Mouse (Mus musculus) thymus, postnatal 0 days (tissue): ENCODE results near the gene Atrnl1. TPM values are rescaled to one million over a fixed set of nuclear protein-coding genes. Genes with fewer than 3 reads are reported as not detected.
"Not testable (repeated sequence)": the region's sequence is repeated elsewhere in the genome, so short reads cannot be mapped to it uniquely, and the experiment has no call there.

Experiments used
- DNase-seq: peaks from one replicate; pipeline ENCODE4 v3.0.0-alpha.2; 2015; ENCODE audit warnings: low spot score
- polyA plus RNA-seq: library from polyadenylated mRNA; unstranded; fragments of >200 nt; fragmentation: Nextera tagmentation; extraction: Ambion mirVana; gene quantifications from 2 replicates; pipeline ENCODE4 v1.2.1, GENCODE M21; 2015

The Atrnl1 gene
- polyA plus RNA-seq, 1 experiment from 2014 or later, result 3.0 TPM

DNA sequence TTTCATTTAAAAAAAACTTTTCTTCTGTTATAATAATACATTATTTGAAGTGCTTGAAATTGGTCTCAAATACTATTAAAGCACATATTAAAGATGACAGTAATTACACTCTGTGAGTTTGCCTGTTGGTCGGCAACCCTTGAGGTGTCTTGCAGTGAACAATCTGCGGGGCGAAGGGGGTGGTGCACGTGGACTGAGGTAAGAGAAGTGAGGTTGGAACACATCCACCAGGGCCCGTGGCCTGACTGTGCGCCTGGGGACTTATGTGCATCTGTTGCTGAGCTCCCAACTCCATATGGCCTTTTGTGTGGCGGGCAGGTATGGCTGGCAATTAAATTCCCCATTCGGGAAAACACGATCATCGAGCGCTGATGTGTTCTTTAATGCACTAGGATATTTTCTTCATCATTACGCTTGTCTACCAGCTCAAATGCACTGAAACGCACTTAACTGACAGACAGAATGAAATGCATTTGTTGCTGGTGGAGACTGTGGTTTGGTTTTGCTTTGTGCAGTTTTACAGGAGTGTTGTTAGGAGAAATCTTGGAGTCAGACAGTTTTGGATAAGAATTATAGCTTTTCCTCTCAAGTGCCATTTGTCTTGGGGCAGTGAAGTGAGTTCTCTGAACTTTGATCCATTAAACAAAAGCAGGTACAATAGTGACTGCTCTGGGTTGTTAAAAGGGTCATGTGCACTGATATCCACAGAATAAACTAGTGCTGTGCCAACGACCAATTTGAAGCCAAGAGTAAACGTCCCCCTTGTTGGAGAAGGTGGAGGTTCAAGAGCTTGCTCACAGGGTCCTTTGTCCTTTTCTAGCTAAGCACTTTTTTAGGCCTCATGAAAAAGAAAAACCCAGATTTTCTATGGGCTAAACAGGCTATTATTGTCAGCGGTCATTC is 351.2 kb downstream of the Atrnl1 start:
- DNase-seq, result no peak

DNA sequence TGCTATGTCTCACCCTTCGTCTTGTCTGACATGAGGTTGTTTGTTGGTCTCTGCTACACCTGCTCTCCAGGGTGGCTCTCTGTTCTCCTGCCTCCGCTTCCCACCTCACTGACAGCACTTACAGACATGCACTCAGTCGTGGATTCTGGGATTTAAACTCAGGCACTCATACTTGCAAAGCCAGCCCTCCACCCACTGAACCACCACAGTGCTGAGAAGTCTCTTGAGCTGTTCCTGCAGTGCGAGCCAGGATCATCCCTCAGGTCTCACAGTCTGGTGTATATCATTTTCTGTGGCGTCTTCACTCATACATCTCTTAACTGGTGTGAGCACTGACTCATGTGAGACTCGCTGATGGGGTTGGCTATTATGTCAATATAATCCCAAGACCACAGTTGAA is 353.0 kb downstream of the Atrnl1 start:
- no peak for DNase-seq

DNA sequence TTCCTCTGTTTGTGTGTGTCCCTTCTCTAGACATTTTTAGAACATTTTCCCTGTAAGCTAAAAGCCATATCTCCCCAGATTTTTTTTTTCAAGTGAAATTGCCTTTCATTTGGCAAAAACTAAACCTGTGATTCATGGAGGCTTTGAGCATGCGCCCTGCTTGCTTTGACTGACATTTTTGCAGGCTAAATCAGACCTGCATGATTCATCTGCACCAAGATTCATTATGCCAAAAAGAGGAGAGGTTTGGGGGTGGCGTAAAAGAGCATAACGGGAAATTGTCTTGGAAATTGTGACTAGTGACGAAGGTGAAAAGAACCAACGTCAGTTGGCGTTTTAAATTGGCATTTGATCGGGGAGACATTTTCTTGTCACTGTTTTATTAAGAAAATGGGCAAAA is 358.9 kb downstream of the Atrnl1 start:
- no peak for DNase-seq

DNA sequence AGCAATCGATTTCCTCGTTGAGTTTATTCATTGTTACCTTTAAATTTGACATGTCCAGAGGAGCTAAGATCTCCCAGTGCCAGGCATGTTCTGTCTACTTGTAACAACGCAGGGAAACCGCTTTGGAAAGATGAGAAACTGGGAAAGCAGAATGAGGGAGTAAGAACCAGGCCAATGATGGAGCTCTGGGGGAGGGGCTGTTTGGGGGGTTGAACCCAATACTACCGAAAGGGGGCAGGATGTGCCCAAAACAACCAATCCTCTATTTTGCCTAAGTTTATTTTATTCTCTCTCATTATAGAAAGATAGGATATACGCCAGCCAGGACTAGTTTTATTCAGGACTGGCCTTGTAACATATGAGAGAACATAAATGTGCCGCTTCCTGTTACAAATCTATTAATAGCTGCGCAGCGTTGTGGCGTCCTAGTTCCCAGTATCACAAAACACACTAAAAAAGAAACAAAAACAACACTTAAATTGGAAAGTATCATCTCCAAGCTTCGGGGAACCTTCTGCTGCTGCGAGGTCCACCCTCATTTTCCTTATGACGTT is 359.6 kb downstream of the Atrnl1 start:
- no peak for DNase-seq

DNA sequence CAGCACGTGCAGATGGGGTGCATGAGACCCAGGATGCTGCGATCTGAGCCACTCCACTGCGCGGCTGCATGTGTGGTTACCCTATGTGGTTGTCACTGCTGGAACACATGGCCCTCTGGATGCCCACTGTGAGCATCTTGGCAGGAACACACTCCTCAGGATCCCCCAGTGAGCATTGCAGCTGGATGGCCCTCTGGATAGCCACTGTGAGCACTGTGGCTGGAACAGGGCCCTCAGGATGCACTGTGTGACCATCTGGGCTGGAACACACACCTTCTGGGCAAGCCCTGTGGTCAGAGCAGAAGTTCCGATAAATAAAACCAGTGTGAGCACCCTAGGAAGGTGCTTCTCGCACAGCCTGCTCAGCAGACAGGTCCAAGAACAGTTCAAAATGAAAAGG is 364.4 kb downstream of the Atrnl1 start:
- no peak for DNase-seq

DNA sequence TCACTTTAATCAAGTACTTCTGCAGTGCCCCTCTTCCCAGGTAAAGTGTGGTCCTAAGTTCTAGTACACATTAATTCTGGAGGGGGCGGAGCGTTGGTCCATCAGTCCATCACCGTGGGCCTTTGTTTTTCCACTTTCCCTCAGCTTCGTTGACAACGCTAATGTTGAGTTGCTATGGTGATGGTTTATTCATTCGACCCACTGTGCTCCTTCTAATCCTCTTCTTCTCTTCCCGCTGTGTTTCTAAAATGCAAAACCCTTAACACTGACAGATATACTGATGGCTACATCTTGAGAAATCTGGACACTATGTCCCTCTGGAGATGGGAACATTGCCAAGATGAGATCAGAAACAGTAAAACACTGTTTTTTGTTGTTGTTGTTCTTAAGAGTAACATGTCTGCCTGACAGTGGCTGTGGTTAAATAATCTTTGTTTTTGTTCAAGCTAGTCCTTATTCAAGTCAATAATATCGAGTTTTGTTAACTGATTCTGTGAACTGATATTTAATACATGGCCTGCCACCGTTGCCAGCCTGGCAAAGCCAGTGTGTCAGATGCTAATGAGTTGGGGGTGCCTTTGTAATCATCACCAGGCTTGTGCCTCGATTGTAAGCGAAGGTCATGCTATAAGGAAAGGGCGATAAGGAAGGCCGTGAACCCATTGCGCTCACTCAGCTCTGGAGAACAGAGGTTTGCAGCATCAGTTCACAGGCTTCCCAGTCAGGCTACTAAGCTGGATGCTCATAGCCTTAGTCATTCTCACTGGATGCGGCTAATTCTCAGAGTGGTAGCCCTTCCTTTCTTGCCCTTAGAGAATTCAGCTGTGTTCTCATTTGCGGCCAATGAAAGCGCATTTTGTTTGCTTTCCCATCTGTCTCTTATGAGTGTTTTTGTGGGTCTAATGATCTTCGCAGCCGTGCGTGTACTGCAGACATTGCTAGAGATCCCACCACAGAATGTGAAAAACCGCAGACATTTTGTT is 375.4 kb downstream of the Atrnl1 start:
- no peak for DNase-seq

DNA sequence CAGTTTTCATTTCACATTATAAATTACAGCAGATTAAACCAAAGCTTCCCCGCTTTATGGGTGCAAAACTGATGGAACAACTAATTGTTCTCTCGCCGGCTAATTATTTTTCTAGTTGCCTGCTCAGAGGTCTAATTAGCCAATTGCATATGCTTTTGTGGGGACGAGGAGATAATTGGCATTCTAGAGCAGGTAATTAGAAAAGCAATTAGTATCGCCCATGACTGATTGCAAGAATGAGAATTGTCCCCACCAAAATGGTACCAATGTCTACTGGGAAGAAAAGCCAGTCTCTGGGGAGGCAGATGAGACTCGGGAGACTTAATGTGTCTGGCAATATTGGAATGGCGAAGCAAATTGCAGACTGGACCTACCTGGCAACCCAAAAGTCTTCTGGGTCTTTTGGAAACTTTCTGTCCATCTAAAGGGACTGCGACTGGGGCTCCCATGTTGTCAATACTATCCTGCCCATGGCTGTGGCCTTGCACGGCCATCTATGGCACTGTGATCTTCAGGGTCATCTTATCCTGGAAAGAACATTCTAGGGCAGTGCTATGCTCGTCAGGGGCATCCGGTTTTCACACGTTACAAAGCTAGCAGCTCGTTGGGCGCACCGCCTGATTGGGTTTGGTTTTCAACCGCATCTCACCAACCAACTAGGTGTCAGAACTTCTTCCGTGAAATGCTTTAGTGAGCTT is 377.0 kb downstream of the Atrnl1 start:
- no peak for DNase-seq

DNA sequence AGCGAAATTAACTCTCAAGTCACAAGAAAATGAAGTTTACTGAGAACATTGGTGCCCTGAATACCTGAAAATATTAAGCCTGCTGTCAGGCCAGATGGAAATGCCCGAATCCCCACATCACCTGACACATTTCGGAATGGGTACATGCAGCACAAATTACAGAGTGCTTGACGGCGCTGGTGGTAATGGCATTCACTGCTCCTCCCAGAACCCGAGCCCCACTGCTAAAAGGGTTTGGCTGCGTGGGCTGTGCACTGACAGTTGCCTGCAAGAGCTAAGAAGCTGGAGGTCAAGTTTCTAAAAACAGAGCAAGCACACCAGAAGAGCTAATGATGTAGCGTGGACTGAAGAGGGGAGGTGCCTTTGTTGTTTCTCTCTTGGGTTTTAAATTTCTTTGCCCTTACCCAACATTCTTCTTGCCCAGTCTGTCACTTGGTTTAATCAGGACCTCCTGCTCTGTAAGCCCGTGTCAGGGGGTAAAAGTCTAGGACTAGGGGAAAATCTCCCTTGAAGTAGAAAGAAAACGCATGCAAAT is 377.8 kb downstream of the Atrnl1 start:
- no peak for DNase-seq

DNA sequence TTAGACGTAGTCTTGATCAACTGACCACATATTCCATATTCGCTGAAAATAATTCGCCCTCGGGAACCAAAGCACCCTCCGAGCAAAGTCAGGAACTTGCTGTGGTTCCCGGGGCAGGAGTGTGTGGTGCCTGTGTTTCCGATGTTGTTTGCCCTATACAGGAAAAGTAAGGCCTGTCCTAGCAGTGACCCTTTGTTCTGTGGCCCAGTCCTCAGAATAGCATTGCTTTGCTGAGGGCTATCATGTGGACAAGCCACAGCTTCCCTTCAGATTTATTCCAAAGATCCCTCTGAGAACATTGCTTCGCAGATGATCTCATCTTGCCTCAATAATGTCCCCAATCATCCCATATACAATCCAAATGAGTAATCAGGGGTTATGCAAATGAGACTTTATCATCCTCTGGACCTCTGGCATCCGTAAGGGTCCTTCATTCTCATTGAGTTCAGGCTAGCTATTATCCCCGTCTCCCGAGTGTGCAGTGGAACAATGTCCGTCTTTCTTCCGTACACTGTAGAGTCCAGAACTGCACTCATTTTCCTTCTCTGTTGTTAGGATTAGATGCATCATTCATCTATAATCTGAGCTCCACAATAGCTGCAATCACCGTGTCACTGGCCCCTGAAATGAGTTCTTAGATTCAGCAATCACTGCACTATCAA is 380.4 kb downstream of the Atrnl1 start:
- no peak for DNase-seq

DNA sequence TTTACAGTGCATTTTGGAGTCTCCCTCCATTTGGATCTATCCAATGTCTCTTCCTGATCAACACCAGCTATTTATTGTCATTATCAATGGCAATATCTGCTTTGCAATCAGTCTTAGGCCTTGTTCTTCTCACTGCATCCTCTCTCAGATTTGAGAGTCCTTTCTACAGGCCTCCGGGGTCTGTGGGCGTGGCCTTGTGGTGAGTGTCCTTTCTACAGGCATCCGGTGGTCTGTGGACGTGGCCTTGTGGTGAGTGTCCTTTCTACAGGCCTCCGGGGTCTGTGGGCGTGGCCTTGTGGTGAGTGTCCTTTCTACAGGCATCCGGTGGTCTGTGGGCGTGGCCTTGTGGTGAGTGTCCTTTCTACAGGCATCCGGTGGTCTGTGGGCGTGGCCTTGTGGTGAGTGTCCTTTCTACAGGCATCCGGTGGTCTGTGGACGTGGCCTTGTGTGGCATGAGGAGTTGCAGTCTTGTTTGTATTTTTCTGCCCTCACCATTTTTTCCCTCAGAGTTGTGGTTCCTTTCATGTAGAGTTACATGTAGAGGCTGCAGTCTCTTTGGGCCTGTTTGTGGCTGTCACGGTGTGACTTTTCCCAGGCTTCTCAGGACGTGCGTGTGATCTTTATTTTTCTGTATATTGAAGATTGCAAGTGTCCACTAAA is 383.5 kb downstream of the Atrnl1 start:
- not testable (repeated sequence) for DNase-seq

DNA sequence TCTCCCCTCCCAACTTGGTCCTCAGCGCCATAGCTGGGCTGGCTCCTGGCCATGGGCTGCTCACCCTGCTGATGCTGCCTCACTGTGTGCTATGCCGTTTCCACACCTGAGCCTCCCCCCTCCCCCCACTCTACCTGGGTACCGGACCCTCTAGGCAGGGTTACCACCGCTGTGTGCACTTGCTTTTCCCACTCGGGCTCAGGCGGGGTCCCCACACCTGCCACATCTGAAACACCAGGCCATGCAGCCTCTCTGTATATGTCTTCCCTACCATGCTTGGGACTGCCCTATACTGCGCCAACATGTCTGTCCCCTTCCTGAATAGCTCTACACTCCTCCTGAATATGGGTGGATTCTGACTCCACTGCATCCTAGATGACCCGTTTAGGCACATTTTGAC is 384.2 kb downstream of the Atrnl1 start:
- no peak for DNase-seq

DNA sequence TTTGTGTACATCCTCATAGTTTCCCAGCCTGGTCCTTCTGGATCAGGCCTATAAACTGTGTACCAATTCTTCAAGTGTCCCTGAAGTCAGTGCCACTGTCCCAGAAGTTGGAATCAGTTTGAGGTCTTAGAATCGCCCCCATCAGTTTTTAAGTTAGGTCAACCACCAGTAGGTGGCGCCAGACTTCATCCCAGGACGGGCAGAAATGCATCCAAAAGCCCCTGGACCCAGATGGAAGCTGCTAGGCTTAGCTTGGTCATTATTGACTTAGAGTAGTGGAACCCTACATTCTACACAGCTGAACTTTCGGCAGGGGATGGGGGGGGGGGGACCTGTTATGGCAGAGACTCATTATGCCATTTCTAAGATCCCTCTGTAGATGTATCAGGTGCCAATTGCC is 387.1 kb downstream of the Atrnl1 start:
- DNase-seq, result peak; percentile 57

DNA sequence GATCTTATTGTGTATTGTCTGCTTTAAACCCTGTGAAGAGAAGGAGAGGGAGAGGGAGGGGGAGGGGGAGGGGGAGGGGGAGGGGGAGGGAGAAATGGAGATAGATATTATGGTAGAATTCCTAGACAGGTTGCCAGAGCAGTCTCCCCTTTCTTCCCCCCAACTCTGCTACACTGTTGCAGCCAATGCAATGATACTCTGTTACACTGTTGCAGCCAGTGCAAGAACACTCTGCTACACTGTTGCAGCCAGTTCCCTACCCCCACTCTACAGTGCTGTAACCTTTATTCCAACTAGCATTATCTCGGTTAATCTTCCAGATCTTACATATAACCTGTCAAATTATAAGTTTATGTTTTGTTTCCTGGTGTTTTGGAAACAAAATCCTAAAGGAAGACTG is 400.8 kb downstream of the Atrnl1 start:
- no peak for DNase-seq

DNA sequence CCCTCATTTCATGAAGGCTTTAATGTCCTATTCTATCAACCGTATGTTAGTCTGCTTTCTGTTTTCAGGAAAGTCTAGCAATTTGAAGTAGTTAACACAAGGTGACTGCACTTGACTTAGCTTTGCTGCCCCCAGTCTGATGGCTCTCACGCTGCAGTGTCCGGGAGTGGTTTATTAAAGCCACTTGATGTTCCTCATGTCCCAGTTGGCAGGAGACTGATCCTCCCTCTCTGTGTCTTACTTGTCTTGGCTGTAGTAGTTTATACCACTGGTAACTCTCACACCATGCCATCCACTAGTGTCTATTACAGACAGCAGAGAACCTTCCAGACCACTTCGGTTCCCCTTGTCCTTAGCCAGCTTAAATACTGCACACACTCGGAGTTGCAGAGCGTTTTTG is 404.9 kb downstream of the Atrnl1 start:
- no peak for DNase-seq

DNA sequence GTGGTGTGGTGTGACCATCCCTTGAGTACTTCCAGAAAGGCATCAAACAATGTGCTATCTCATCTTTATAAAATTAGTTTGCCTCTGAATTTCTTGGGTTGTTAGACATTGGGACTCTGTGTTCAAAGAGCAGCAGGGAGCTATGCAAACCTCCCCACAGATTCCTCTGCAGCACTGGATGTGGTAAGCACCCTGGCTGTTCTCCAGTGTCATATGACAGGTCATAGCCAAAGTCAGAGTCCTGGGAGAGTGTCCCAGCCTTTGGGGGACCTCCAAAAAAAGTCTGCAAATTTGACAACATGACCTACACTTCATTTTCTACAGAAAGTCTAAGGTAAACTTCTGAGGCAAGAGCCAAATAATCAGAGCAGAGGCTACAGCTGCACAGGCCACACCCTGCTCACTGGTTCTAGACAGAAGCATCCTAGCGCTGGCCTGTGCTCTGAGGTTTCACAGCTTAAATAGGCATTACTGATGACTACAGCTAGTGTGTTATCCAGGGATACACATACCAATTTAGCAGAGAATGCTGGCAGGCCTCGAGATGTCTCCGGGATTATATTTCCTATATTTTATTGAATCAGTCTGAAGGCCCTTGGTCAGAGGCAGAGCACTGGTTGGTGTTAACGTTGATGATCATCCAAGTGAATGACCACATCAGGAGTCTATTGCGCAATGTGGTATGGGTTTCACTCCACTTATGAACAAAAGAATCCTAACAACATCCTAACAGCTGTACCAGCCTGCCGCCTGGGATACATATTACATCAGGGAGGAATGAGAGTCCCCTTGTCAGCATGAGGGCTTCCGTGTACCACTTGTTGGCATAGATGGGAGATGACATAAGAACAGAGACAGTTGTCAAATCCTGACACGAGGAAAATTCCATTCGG is 406.0 kb downstream of the Atrnl1 start:
- no peak for DNase-seq

DNA sequence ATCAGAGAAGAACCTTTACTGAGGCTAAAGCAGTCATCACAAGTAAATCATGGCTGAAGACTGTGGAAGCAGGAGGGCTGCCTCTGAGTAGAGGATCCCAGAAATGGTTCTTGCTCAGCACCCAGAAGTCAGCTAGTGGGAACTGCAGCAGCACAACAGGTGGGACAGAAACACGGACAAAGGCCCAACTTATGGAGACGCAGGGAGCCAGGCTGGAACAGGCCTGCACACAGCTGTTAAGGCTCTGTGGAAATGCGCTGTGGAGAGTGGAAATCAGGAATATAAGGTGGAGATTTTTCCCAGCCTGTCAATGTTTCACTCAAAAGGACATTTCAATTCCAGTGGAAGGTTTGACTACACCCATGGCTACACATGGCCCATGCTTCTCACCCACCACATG is 406.6 kb downstream of the Atrnl1 start:
- no peak for DNase-seq

DNA sequence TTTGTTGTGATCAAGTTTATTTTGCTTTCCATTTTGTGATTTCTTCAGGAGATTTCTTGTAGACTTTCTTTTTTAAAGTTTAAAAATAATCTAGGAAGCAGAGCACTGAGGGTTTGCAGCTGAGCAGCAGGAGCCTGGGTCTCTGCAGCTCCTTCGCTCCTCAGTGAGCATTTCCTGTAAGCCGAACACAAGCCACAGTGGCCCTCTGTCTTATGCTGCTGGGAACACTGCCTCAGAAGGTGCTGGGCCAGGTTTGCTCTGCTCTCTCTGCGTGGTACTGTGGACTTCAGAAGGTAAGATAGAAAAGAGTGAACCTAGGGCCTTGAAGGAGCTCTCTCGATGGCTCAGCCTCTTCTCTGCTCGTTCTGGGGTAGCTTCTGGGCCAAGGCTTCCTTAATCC is 407.9 kb downstream of the Atrnl1 start:
- no peak for DNase-seq

DNA sequence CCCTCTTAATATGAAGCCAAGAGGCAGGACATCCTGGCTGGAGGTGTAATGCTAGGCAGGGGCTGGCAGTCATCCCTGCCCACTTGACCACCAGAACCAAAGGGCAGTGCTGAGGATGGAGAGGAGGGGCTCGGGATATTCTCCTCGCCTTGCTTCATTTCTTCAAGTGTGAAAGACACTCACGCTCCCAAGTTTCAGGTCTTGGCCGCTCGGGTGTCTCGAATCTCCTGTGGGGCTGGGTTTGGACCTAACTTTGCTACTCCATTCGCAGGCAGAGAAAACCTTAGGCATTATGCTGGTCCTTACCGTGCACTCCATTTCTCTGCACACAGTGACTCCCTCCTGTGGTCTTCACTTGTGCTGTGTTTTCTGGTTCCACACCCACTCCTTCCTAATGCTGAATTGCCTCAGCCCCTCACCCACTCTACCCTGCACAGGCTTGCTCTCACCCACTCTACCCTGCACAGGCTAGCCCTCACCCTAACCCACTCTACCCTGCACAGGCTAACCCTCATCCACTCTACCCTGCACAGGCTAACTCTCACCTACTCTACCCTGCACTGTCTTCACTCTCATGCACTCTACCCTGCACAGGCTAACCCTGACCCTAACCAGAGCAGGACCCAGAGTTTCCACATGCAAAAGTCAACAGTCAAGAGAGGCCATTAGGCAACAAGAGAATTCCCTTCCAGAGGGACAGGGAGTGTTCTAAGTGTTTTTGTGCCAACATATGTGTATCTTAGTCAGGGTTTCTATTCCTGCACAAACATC is 410.9 kb downstream of the Atrnl1 start:
- no peak for DNase-seq
